Mouse (Mus musculus): ENCODE data around the gene Kit. TPM values are rescaled to one million over a fixed set of nuclear protein-coding genes. Genes with fewer than 3 reads are reported as not detected.

The Kit gene
- polyA plus RNA-seq, 3 experiments from 2014 or later, result 0.58 to 2.6 (median 1.1) TPM

DNA sequence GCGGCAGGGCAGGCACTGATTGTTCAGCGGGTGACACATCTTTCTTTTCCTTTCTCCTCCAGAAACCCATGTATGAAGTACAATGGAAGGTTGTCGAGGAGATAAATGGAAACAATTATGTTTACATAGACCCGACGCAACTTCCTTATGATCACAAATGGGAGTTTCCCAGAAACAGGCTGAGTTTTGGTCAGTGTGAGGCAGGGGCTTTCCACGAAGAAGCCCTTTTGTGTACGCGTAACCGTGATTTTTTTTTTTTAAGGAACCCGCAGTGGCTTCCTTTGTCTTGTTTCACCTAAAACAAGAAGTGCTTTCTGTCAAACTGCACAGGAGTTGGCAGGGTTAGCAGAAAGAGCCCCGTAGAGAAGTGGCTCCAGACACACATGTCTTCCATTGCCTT, 65.9 kb downstream of the Kit start:
- ATAC-seq, result no peak

DNA sequence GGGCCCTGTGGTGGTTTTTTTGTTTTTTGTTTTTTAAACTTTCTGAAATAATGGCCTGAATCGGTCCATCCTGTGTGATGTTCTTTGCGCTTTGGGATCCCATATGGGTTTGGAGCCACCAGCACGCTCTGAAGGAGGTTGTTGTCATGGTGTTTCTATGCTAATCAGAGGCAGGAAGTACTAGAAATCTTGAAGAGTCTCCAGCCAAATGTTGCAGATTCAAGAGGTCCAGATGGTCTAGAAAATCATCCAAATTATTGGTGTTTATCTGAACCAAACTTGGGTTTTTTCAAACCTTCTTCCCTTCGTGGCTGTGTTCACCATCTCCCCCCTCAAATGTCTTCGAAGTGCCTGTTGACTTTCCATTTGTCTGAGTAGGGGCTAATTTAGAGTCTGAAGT, 72.3 kb downstream of the Kit start:
- ATAC-seq, result no peak

- ATAC-seq, result no peak
Observed at GRCm38 (mm10) chr5:75650566-75650965, 75.8 kb downstream of the Kit start.

DNA sequence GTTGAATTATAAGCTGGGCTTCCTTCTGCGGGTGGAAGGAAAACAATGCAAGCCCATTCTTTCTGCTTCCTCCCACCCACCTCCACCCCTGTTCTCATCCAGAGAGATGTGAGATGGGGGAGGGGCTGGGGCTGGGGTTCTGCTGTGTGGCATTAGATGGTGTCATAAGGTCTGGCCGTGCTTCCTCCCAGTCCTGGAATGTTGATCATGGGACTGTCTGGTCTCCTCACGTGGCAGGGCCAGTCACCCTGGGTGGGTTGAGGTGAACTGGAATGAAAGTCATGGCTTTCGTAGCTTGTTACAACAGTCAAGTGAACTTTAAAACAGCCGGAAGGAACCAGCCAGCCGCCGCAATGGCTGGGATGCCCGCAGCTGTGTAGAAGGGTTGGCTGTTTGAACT, 78.7 kb downstream of the Kit start:
- ATAC-seq, result no peak

DNA sequence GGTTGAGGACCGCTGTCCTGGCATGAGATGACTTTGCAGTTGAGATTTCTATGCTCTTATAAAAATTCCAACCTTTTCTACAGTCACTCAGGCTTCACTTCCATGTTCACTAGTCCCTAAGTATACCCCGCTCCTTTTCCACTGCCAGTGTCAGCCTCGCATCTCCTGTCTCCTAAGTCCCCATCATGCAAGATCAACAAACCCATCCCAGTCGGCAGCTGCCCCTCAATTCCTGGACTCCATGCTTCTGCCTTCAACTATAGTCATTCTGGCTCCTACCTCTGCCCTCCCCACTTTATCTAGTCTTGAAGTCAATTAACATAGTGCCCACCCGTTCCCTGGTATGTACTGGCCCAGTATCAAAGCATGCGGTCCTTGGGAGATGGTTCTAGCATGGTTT, 83.9 kb downstream of the Kit start:
- ATAC-seq, result no peak

DNA sequence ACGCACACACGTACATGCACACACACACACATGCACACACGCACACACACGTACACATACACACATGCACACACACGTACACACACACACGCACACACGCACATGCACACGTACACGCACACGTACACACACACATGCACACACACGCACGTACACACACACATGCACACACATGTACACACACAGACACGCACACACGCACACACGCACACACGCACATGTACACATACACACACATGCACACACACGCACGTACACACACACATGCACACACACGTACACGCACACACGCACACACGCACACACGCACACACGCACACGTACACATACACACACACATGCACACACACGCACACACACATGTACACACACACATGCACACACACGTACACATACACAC, 85.6 kb downstream of the Kit start:
- ATAC-seq, result no peak

DNA sequence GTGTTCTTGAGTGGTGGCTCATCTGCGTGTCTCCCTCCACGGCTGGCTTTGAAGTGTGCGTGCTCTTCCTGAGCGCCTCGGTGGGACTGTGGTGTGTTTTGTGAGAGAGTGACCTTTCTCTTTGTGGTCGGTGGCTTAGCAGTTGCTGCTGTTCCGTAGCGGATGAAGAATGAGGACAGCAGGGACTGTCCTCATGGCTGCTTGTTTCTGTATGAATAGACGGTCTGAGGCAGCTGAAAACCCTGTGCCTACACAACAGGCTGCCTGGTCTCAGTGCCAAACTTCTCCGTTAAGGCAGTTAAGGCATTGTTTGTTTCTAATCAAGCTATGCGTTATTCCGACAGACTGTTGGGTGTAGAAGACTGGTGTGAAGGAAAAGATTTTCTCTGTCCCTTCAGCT, 87.8 kb downstream of the Kit start:
- peak; percentile 25 for ATAC-seq

DNA sequence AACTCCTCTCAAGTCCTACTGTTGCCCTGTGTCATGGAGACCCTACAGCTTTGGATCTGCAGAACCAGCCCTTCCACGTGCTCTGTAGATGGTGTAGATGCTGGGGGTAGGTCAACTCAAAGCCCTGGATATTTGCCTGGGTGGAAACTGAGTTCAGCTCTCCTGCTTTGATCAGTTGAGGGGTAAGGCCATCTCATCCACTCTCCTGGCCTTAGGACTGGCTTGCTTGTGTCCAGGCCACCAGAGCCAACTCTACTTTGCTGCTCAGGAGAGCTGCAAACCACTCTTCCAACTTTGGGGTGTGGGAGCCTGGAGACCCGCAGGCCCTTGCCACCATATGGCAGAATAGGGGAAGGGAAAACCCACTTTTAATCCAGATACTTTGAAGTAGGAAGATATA, 89.1 kb downstream of the Kit start:
- no peak for ATAC-seq

DNA sequence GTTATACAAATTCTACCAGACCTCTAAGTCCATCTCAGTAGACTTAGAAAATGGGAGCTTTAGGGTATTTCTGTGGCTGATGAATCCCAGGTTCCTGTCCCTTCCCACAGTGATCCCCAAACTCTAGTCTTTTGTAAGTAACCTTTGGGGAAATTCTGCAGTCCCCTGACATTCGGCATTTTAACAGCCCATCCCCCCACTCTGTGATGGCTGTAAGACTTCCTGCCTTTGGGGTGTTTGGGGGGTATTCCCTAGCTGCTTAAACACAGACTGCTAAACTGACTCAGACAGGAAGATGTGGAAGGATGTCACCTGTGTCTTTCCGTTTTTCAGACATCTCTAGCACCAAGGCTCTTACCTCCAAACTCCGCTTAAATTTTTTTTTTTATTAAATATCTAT, 92.4 kb downstream of the Kit start:
- peak; percentile 90 for ATAC-seq

DNA sequence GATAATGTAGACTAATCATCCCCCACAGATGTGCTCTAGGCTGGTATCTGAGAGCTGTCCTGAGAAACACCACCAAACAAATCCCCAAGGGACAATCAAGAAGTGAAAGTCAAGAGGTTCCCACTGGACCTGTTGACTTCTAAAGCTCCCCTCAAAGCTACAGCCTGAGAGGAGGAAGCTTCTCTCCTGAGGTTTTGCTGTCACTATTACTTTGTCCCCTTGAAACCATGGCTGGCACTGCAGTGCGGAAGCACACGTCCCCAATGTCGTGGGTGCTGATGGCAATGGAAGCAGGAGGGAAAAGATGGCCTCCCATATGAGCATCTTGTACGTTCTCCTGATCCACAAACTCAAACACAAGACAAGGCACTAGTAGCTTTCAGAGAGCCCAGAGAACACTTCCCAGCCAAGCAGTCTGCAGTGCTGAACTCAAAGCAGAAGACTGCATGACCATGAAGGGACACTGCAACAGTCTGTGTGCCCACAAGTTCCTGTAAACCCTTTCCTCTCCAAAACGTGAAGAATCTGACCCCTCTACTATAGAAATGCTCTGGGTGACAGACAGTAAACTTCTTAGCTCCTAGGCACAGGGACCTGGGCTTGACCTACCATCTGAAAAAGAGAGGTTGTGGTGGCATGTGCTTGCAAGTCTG, 96.5 kb downstream of the Kit start:
- no peak for ATAC-seq

GRCm38 (mm10) chr5:75676024-75676423, 101.3 kb downstream of the Kit start:
- no peak for ATAC-seq

- no peak for ATAC-seq
Observed at GRCm38 (mm10) chr5:75679896-75680295, 105.2 kb downstream of the Kit start.

GRCm38 (mm10) chr5:75695162-75695809, 120.6 kb downstream of the Kit start:
- ATAC-seq, result no peak

GRCm38 (mm10) chr5:75696960-75697359, 122.2 kb downstream of the Kit start:
- ATAC-seq, result no peak

- ATAC-seq, result no peak
Observed at GRCm38 (mm10) chr5:75698556-75698955, 123.8 kb downstream of the Kit start.

GRCm38 (mm10) chr5:75699081-75699480, 124.4 kb downstream of the Kit start:
- no peak for ATAC-seq

- ATAC-seq, result no peak
Observed at GRCm38 (mm10) chr5:75699516-75699915, 124.8 kb downstream of the Kit start.

DNA sequence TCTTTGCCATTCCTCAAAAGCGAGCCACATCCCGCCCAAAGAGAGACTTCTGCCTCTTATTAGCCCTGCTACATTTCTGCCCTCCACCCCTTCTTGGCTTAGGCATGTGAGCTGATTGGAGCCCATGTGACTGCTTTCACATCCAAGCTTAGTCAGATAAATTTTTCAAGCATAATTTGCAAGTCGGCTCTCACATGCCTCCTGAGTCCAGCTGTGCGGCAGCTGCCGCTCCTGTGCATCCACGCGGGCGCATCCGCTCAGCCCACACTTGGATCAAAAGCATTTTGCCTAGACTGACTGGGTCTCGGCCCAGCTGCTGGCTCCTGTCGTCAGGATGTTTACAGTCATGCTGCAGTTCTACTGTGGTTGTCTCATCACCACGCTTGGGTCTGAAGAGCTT, 126.9 kb downstream of the Kit start:
- ATAC-seq, result no peak

DNA sequence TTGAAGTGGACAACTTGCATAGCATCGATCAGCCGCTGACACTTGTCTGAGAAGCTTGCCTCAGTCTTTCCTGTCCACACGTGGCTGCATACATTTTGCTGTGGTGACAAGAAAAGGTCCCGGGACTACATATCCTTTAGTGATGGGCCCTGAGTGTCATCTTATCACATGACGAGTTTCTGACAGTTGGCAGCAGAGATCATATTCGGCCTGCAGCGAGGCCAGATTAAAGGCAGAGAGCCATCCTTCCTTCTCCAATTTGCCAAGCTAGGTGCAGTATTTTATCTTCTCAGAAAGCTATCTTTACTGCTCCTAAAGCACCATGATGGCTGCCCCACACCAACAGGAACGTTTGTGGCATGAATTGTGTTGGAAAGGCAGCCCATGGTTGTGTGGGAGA, 127.4 kb downstream of the Kit start:
- no peak for ATAC-seq

DNA sequence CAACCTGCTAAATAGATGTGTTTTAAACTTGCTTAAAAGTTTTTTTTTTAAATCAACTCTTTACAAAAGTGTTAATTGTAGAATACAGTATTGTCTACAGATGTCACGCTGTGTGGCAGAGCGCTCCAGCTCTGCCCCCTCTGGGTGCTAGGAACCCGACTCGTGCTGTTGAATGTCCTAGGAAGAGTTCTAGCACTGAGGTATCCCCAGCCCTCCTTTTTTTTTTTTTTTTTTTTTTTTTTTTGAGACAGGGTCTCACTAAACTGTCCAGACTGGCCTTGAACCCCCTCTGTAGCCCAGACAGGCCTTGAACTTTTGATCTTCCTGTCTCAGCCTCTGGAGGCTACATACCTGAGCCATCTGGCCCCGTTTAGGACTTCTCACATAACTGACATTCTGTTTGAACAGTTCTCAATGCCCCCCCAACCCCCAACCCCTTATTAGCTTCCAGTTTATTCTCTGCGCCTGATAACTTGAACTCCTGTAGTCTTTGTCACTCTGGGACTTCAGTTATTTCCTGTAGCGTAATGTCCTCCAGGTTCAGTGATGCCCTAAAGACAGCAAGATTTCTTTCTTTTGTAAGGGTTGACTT, 130.0 kb downstream of the Kit start:
- ATAC-seq, result no peak

DNA sequence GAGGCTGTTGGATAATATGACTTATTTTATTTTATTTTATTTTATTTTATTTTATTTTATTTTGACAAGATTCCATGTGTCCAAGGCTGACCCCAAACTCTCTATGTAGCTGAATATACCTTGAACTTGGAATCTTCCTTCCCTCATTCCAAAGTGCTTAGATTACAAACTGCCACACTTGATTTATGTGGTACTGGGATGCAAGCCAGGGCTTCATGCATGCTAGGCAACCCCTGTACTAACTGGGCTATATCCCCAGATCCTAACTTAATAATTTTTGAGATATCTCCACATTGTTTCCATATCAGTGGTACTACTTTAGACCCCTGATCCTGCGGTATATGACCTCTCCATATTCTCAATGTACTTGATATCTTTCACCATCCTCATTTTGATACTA, 130.7 kb downstream of the Kit start:
- ATAC-seq, result no peak
